Mouse (Mus musculus) heart, postnatal 0 days (tissue): ENCODE measurements at regions not wholly inside any gene's neighbourhood (a gene's known extent, or its start where the extent isn't known, plus 50 kb on each side); places are given as distances from the start of the nearest gene placed in this dataset.

ENCODE experiments used
- ATAC-seq: fragments of 200-750 bp; cut with Nextera tagmentation; 2 replicates; pipeline ENCODE4 v1.8.0; 2017; ENCODE audit warnings: low read depth, moderate number of reproducible peaks, moderate library complexity; ENCODE audit not compliant: insufficient read depth
- DNase-seq: peaks from one replicate; pipeline ENCODE4 v3.0.0-alpha.2; 2016; ENCODE audit warnings: low spot score
- H3K27ac ChIP-seq: fragments of 300-500 bp; sonication (generic); 2 replicates; pipeline ENCODE4 v1.5.1; 2014; ENCODE audit warnings: low read depth, mild to moderate bottlenecking
- H3K27me3 ChIP-seq: fragments of 300-500 bp; sonication (generic); 2 replicates; pipeline ENCODE4 v1.6.1; 2014; ENCODE audit warnings: low read length, mixed read lengths; ENCODE audit not compliant: control insufficient read depth, insufficient read depth
- H3K36me3 ChIP-seq: fragments of 300-500 bp; sonication (generic); replicated peaks from 2 replicates; pipeline ENCODE4 v1.6.1; 2014; ENCODE audit warnings: low read length, mixed read lengths; ENCODE audit not compliant: control insufficient read depth, insufficient read depth
- H3K4me1 ChIP-seq: fragments of 300-500 bp; sonication (generic); 2 replicates; pipeline ENCODE4 v1.6.1; 2014; ENCODE audit warnings: antibody characterized with exemption; ENCODE audit not compliant: control insufficient read depth, insufficient read depth
- H3K4me2 ChIP-seq: fragments of 300-500 bp; sonication (generic); 2 replicates; pipeline ENCODE4 v1.6.1; 2014; ENCODE audit warnings: low read depth, mild to moderate bottlenecking, low read length, moderate library complexity
- H3K4me3 ChIP-seq: fragments of 300-500 bp; sonication (generic); 2 replicates; pipeline ENCODE4 v1.5.1; 2014; ENCODE audit warnings: low read depth, low read length
- H3K9ac ChIP-seq: fragments of 300-500 bp; sonication (generic); replicated peaks from 2 replicates; pipeline ENCODE4 v1.6.1; 2014; ENCODE audit warnings: low read depth, low read length, mixed read lengths
- H3K9me3 ChIP-seq: fragments of 300-500 bp; sonication (generic); replicated peaks from 2 replicates; pipeline ENCODE4 v1.6.1; 2016; ENCODE audit warnings: low read length; ENCODE audit not compliant: control insufficient read depth
- CTCF ChIP-seq: IDR thresholded peaks from 2 replicates; pipeline ENCODE4 v1.5.1; 2016; ENCODE audit warnings: antibody characterized with exemption, control low read depth, low read depth
- EP300 ChIP-seq: IDR thresholded peaks from 2 replicates; pipeline ENCODE4 v1.6.1; 2016; ENCODE audit warnings: antibody characterized with exemption, low read depth
- WGBS: fragments of 180-500 bp; shearing (Covaris S2); extraction: QIAGEN DNeasy Blood & Tissue Kit; methylation state at CpG from one replicate; pipeline ENCODE4 v1.1.7; 2014; 5-methylcytosine and 5-hydroxymethylcytosine counted together

GRCm38 (mm10) chr13:112037731-112038380 is 229.1 kb upstream of the Map3k1 start:
- no peak for DNase-seq
- Histone ChIP-seq H3K4me1 (no peaks in the 10 kb centered on the region), H3K27me3 (no peaks in the 10 kb centered on the region), H3K27ac (no peak overlapping the region), H3K9ac (no peak overlapping the region), H3K36me3 (no peaks in the 10 kb centered on the region), H3K4me3 (no peak overlapping the region), H3K9me3 (no peaks in the 10 kb centered on the region), H3K4me2 (no peak overlapping the region)
- WGBS, result 67% methylated on average over 8 of the region's 8 CpGs
- no peak for ATAC-seq
- TF ChIP-seq EP300, result no peak
- no peak for TF ChIP-seq CTCF

- no peak overlapping the region for H3K4me2 ChIP-seq
- no peaks in the 10 kb centered on the region for H3K4me1 ChIP-seq
- WGBS, result 86% methylated on average over 9 of the region's 9 CpGs
- no peak overlapping the region for H3K27ac ChIP-seq
- DNase-seq (no peak), ATAC-seq (no peak)
- no peak overlapping the region for H3K4me3 ChIP-seq
- TF ChIP-seq EP300 (no peak), CTCF (no peak)
- H3K27me3 ChIP-seq, result no peaks in the 10 kb centered on the region
- no peaks in the 10 kb centered on the region for H3K36me3 ChIP-seq
- H3K9me3 ChIP-seq, result no peaks in the 10 kb centered on the region
- no peak overlapping the region for H3K9ac ChIP-seq
Observed at GRCm38 (mm10) chr13:112038556-112039304, 229.9 kb upstream of the Map3k1 start.

GRCm38 (mm10) chr13:112039422-112040145 is 230.8 kb upstream of the Map3k1 start:
- DNase-seq, result no peak
- no peak overlapping the region for H3K4me2 ChIP-seq
- no peaks in the 10 kb centered on the region for H3K27me3 ChIP-seq
- TF ChIP-seq CTCF (no peak), EP300 (no peak)
- no peak overlapping the region for H3K27ac ChIP-seq
- H3K36me3 ChIP-seq, result no peaks in the 10 kb centered on the region
- 84% methylated on average over 7 of the region's 7 CpGs for WGBS
- no peak overlapping the region for H3K4me3 ChIP-seq
- no peak overlapping the region for H3K9ac ChIP-seq
- H3K9me3 ChIP-seq, result no peaks in the 10 kb centered on the region
- ATAC-seq, result no peak
- H3K4me1 ChIP-seq, result no peaks in the 10 kb centered on the region

GRCm38 (mm10) chr13:112043524-112044246 is 234.9 kb upstream of the Map3k1 start:
- Histone ChIP-seq H3K9ac (no peak overlapping the region), H3K9me3 (no peaks in the 10 kb centered on the region), H3K27me3 (no peaks in the 10 kb centered on the region), H3K4me1 (no peaks in the 10 kb centered on the region), H3K36me3 (no peaks in the 10 kb centered on the region), H3K4me3 (no peak overlapping the region), H3K27ac (no peak overlapping the region), H3K4me2 (no peak overlapping the region)
- WGBS, result 89% methylated on average over 13 of the region's 13 CpGs
- ATAC-seq (no peak), DNase-seq (no peak)
- TF ChIP-seq CTCF, result no peak
- TF ChIP-seq EP300, result no peak

- Histone ChIP-seq H3K36me3 (no peaks in the 10 kb centered on the region), H3K4me1 (no peaks in the 10 kb centered on the region), H3K27ac (no peak overlapping the region), H3K9me3 (no peaks in the 10 kb centered on the region), H3K27me3 (no peaks in the 10 kb centered on the region), H3K9ac (no peak overlapping the region), H3K4me2 (no peak overlapping the region), H3K4me3 (no peak overlapping the region)
- WGBS, result 49% methylated on average over 5 of the region's 5 CpGs
- no peak for TF ChIP-seq EP300
- no peak for TF ChIP-seq CTCF
- ATAC-seq, result no peak
- DNase-seq, result peak; percentile 11
Observed at GRCm38 (mm10) chr13:112044372-112044771, 235.6 kb upstream of the Map3k1 start.
